Mouse (Mus musculus): ENCODE results near the gene Myh6. TPM values are rescaled to one million over a fixed set of nuclear protein-coding genes. Genes with fewer than 3 reads are reported as not detected.
"Not testable (repeated sequence)": the region's sequence is repeated elsewhere in the genome, so short reads cannot be mapped to it uniquely, and the experiment has no call there.

Myh6 gene
- polyA plus RNA-seq, 1 experiment from 2014 or later, result 0.65 TPM

- H3K4me2 ChIP-seq (ENCODE audit: low read length), result no peak overlapping the region
- no peak overlapping the region for H3K27ac ChIP-seq (ENCODE audit: low read length)
- H3K36me3 ChIP-seq (ENCODE audit: control insufficient read depth, insufficient read depth), result no peaks in the 10 kb centered on the region
- 96% methylated on average over 7 of the region's 7 CpGs for WGBS
- H3K27me3 ChIP-seq (replicated peaks; ENCODE audit: control insufficient read depth, insufficient read depth, low read length), result no peaks in the 10 kb centered on the region
- H3K9me3 ChIP-seq (ENCODE audit: control insufficient read depth, low read length), result no peaks in the 10 kb centered on the region
- H3K4me1 ChIP-seq (replicated peaks; ENCODE audit: control insufficient read depth, insufficient read depth, low read length), result no peaks in the 10 kb centered on the region
- no peak overlapping the region for H3K4me3 ChIP-seq (replicated peaks; ENCODE audit: low read length)
- ATAC-seq, result no peak
- no peak overlapping the region for H3K9ac ChIP-seq (replicated peaks; ENCODE audit: low read depth, low read length)
These were observed 15.2 kb upstream of the Myh6 start for GRCm38 (mm10) chr14:54981934-54982333.

GRCm38 (mm10) chr14:54978664-54979063 lies 11.9 kb upstream of the Myh6 start:
- ATAC-seq, result no peak

GRCm38 (mm10) chr14:54976633-54977032 lies 9.9 kb upstream of the Myh6 start, which contains the start of gene Gm17428:
Gene Gm17428, plus strand, starts transcription at chr14:54976933.
- Histone ChIP-seq H3K4me2 (ENCODE audit: low read length) (no peak within 1 kb of the TSS), H3K4me3 (replicated peaks; ENCODE audit: low read length) (no peak within 1 kb of the TSS), H3K9ac (replicated peaks; ENCODE audit: low read depth, low read length) (no peak within 1 kb of the TSS), H3K4me1 (replicated peaks; ENCODE audit: control insufficient read depth, insufficient read depth, low read length) (peaks cover 9% of the 10 kb centered on the region; the same call in 1 of the 2 replicates), H3K27ac (ENCODE audit: low read length) (no peak within 1 kb of the TSS), H3K27me3 (replicated peaks; ENCODE audit: control insufficient read depth, insufficient read depth, low read length) (no peaks in the 10 kb centered on the region), H3K9me3 (ENCODE audit: control insufficient read depth, low read length) (no peaks in the 10 kb centered on the region), H3K36me3 (ENCODE audit: control insufficient read depth, insufficient read depth) (no peaks in the 10 kb centered on the region)
- 54% methylated on average over 1 of the region's 1 CpGs for WGBS
- no peak for ATAC-seq

More at GRCm38 (mm10) chr14:54978664-54979063, 11.9 kb upstream of the Myh6 start:
- Histone ChIP-seq H3K9ac (replicated peaks; ENCODE audit: low read depth, low read length) (no peak overlapping the region), H3K9me3 (ENCODE audit: control insufficient read depth, low read length) (no peaks in the 10 kb centered on the region), H3K4me3 (replicated peaks; ENCODE audit: low read length) (no peak overlapping the region), H3K36me3 (ENCODE audit: control insufficient read depth, insufficient read depth) (no peaks in the 10 kb centered on the region), H3K4me1 (replicated peaks; ENCODE audit: control insufficient read depth, insufficient read depth, low read length) (peaks cover 9% of the 10 kb centered on the region; the same call in 1 of the 2 replicates), H3K4me2 (ENCODE audit: low read length) (no peak overlapping the region), H3K27ac (ENCODE audit: low read length) (no peak overlapping the region), H3K27me3 (replicated peaks; ENCODE audit: control insufficient read depth, insufficient read depth, low read length) (no peaks in the 10 kb centered on the region)
- WGBS, result 89% methylated on average over 8 of the region's 8 CpGs

GRCm38 (mm10) chr14:54974068-54974791 lies 7.5 kb upstream of the Myh6 start:
- peaks cover 9% of the 10 kb centered on the region; the same call in 1 of the 2 replicates for H3K4me1 ChIP-seq (replicated peaks; ENCODE audit: control insufficient read depth, insufficient read depth, low read length)
- 68% methylated on average over 6 of the region's 6 CpGs for WGBS
- H3K4me3 ChIP-seq (replicated peaks; ENCODE audit: low read length), result no peak overlapping the region
- no peaks in the 10 kb centered on the region for H3K9me3 ChIP-seq (ENCODE audit: control insufficient read depth, low read length)
- ATAC-seq, result peak; percentile 79
- H3K9ac ChIP-seq (replicated peaks; ENCODE audit: low read depth, low read length), result no peak overlapping the region
- H3K27ac ChIP-seq (ENCODE audit: low read length), result peak overlapping the region; percentile 86
- H3K4me2 ChIP-seq (ENCODE audit: low read length), result no peak overlapping the region
- H3K36me3 ChIP-seq (ENCODE audit: control insufficient read depth, insufficient read depth), result no peaks in the 10 kb centered on the region
- H3K27me3 ChIP-seq (replicated peaks; ENCODE audit: control insufficient read depth, insufficient read depth, low read length), result no peaks in the 10 kb centered on the region

GRCm38 (mm10) chr14:54972786-54973185 lies 6.1 kb upstream of the Myh6 start:
- H3K36me3 ChIP-seq (ENCODE audit: control insufficient read depth, insufficient read depth); H3K27me3 ChIP-seq (replicated peaks; ENCODE audit: control insufficient read depth, insufficient read depth, low read length); H3K4me1 ChIP-seq (replicated peaks; ENCODE audit: control insufficient read depth, insufficient read depth, low read length); H3K4me2 ChIP-seq (ENCODE audit: low read length); H3K9me3 ChIP-seq (ENCODE audit: control insufficient read depth, low read length); H3K9ac ChIP-seq (replicated peaks; ENCODE audit: low read depth, low read length); H3K4me3 ChIP-seq (replicated peaks; ENCODE audit: low read length); H3K27ac ChIP-seq (ENCODE audit: low read length); ATAC-seq: not testable (repeated sequence)
- 94% methylated on average over 8 of the region's 11 CpGs for WGBS

GRCm38 (mm10) chr14:54968344-54968743 lies 1.6 kb upstream of the Myh6 start:
- H3K9ac ChIP-seq (replicated peaks; ENCODE audit: low read depth, low read length), result no peak overlapping the region

GRCm38 (mm10) chr14:54967874-54968273 lies 1.1 kb upstream of the Myh6 start:
- no peak overlapping the region for H3K4me3 ChIP-seq (replicated peaks; ENCODE audit: low read length)
- H3K36me3 ChIP-seq (ENCODE audit: control insufficient read depth, insufficient read depth), result no peaks in the 10 kb centered on the region
- H3K9me3 ChIP-seq (ENCODE audit: control insufficient read depth, low read length), result no peaks in the 10 kb centered on the region
- ATAC-seq, result no peak
- H3K27ac ChIP-seq (ENCODE audit: low read length), result no peak overlapping the region
- no peak overlapping the region for H3K9ac ChIP-seq (replicated peaks; ENCODE audit: low read depth, low read length)
- no peaks in the 10 kb centered on the region for H3K4me1 ChIP-seq (replicated peaks; ENCODE audit: control insufficient read depth, insufficient read depth, low read length)
- WGBS, result 91% methylated on average over 3 of the region's 3 CpGs
- no peaks in the 10 kb centered on the region for H3K27me3 ChIP-seq (replicated peaks; ENCODE audit: control insufficient read depth, insufficient read depth, low read length)
- H3K4me2 ChIP-seq (ENCODE audit: low read length), result no peak overlapping the region

More at GRCm38 (mm10) chr14:54968344-54968743, 1.6 kb upstream of the Myh6 start:
- Histone ChIP-seq H3K4me2 (ENCODE audit: low read length) (no peak overlapping the region), H3K4me3 (replicated peaks; ENCODE audit: low read length) (no peak overlapping the region), H3K27me3 (replicated peaks; ENCODE audit: control insufficient read depth, insufficient read depth, low read length) (no peaks in the 10 kb centered on the region), H3K36me3 (ENCODE audit: control insufficient read depth, insufficient read depth) (no peaks in the 10 kb centered on the region), H3K27ac (ENCODE audit: low read length) (no peak overlapping the region), H3K4me1 (replicated peaks; ENCODE audit: control insufficient read depth, insufficient read depth, low read length) (no peaks in the 10 kb centered on the region), H3K9me3 (ENCODE audit: control insufficient read depth, low read length) (no peaks in the 10 kb centered on the region)
- no peak for ATAC-seq

GRCm38 (mm10) chr14:54965631-54966030 lies 1.1 kb downstream of the Myh6 start:
- no peak for ATAC-seq
- Histone ChIP-seq H3K9ac (replicated peaks; ENCODE audit: low read depth, low read length) (no peak overlapping the region), H3K27me3 (replicated peaks; ENCODE audit: control insufficient read depth, insufficient read depth, low read length) (no peaks in the 10 kb centered on the region), H3K4me1 (replicated peaks; ENCODE audit: control insufficient read depth, insufficient read depth, low read length) (no peaks in the 10 kb centered on the region), H3K4me2 (ENCODE audit: low read length) (no peak overlapping the region), H3K36me3 (ENCODE audit: control insufficient read depth, insufficient read depth) (no peaks in the 10 kb centered on the region), H3K4me3 (replicated peaks; ENCODE audit: low read length) (no peak overlapping the region), H3K27ac (ENCODE audit: low read length) (no peak overlapping the region), H3K9me3 (ENCODE audit: control insufficient read depth, low read length) (no peaks in the 10 kb centered on the region)
- WGBS, result 78% methylated on average over 6 of the region's 6 CpGs

GRCm38 (mm10) chr14:54965044-54965443 lies 1.7 kb downstream of the Myh6 start:
- no peaks in the 10 kb centered on the region for H3K4me1 ChIP-seq (replicated peaks; ENCODE audit: control insufficient read depth, insufficient read depth, low read length)
- no peak overlapping the region for H3K4me2 ChIP-seq (ENCODE audit: low read length)
- H3K27ac ChIP-seq (ENCODE audit: low read length), result no peak overlapping the region
- H3K4me3 ChIP-seq (replicated peaks; ENCODE audit: low read length), result no peak overlapping the region
- H3K36me3 ChIP-seq (ENCODE audit: control insufficient read depth, insufficient read depth), result no peaks in the 10 kb centered on the region
- WGBS, result 88% methylated on average over 15 of the region's 15 CpGs
- no peak for ATAC-seq
- no peaks in the 10 kb centered on the region for H3K9me3 ChIP-seq (ENCODE audit: control insufficient read depth, low read length)
- no peaks in the 10 kb centered on the region for H3K27me3 ChIP-seq (replicated peaks; ENCODE audit: control insufficient read depth, insufficient read depth, low read length)
- no peak overlapping the region for H3K9ac ChIP-seq (replicated peaks; ENCODE audit: low read depth, low read length)

Measured in forebrain, embryonic 16.5 days (tissue).